Mouse (Mus musculus) spleen, postnatal 4 days (tissue): Measurements from ENCODE around the gene Nek11.

Experiments
- DNase-seq, 2 experiments: peaks; one replicate each; pipeline ENCODE4 v3.0.0; 2022; ENCODE audit warnings: low spot score in 2 of 2

The Nek11 gene

GRCm38 (mm10) chr9:105395218-105395627 lies at the start of gene Nek11, which contains the start of gene Aste1:
Nek11 (minus strand) TSS chr9:105395524.
Aste1 (plus strand) TSS chr9:105395392.
- DNase-seq = peak; percentile 92 to 96

GRCm38 (mm10) chr9:105408549-105408948 lies 13.2 kb upstream of the Nek11 start:
- no peak for DNase-seq

GRCm38 (mm10) chr9:105394720-105395119 lies 604 bp downstream of the Nek11 start:
- no peak for DNase-seq

- no peak for DNase-seq
These were observed 4.7 kb downstream of the Nek11 start for GRCm38 (mm10) chr9:105390616-105391015.

GRCm38 (mm10) chr9:105389289-105389688 lies 6.0 kb downstream of the Nek11 start:
- DNase-seq = peak; percentile 55 to 86

- no peak for DNase-seq
These were observed 7.9 kb downstream of the Nek11 start for GRCm38 (mm10) chr9:105387403-105387802.

GRCm38 (mm10) chr9:105379533-105380145 lies 15.7 kb downstream of the Nek11 start:
- DNase-seq = no peak

- DNase-seq = no peak
These were observed 17.7 kb downstream of the Nek11 start for GRCm38 (mm10) chr9:105377622-105378021.

GRCm38 (mm10) chr9:105376954-105377530 lies 18.3 kb downstream of the Nek11 start:
- no peak for DNase-seq

- DNase-seq = no peak
These were observed 18.9 kb downstream of the Nek11 start for GRCm38 (mm10) chr9:105376411-105376810.

GRCm38 (mm10) chr9:105374361-105374760 lies 21.0 kb downstream of the Nek11 start:
- no peak for DNase-seq

GRCm38 (mm10) chr9:105368605-105369004 lies 26.7 kb downstream of the Nek11 start:
- DNase-seq = no peak

GRCm38 (mm10) chr9:105366199-105366598 lies 29.1 kb downstream of the Nek11 start:
- no peak for DNase-seq

GRCm38 (mm10) chr9:105363520-105364231 lies 31.6 kb downstream of the Nek11 start:
- DNase-seq = no peak

GRCm38 (mm10) chr9:105362181-105362580 lies 33.1 kb downstream of the Nek11 start:
- no peak for DNase-seq

GRCm38 (mm10) chr9:105349034-105349433 lies 46.3 kb downstream of the Nek11 start:
- DNase-seq = no peak

- no peak for DNase-seq
These were observed 46.9 kb downstream of the Nek11 start for GRCm38 (mm10) chr9:105348242-105349031.

- DNase-seq = no peak
These were observed 52.2 kb downstream of the Nek11 start for GRCm38 (mm10) chr9:105342994-105343656.

- DNase-seq = no peak
These were observed 52.8 kb downstream of the Nek11 start for GRCm38 (mm10) chr9:105342565-105342964.

- no peak for DNase-seq
These were observed 62.8 kb downstream of the Nek11 start for GRCm38 (mm10) chr9:105332436-105333016.

- DNase-seq = no peak
These were observed 73.5 kb downstream of the Nek11 start for GRCm38 (mm10) chr9:105321856-105322255.
